Mouse (Mus musculus): ENCODE measurements around the gene Ttc7b. TPM values are rescaled to one million over a fixed set of nuclear protein-coding genes. Genes with fewer than 3 reads are reported as not detected.

The Ttc7b gene
- polyA plus RNA-seq, 1 experiment from 2014 or later, result 4.0 TPM

GRCm38 (mm10) chr12:100257779-100258178 lies 262.8 kb downstream of the Ttc7b start:
- no peaks in the 10 kb centered on the region for H3K9me3 ChIP-seq (ENCODE audit: control insufficient read depth)
- 63% methylated on average over 3 of the region's 3 CpGs for WGBS
- no peaks in the 10 kb centered on the region for H3K27me3 ChIP-seq (replicated peaks; ENCODE audit: control insufficient read depth, insufficient read depth, low read length)
- no peak for ATAC-seq
- no peak overlapping the region for H3K27ac ChIP-seq (ENCODE audit: low read depth, low read length)
- TF ChIP-seq CTCF (IDR thresholded peaks at IDR 0.05; ENCODE audit: low read depth), result no peak
- no peak overlapping the region for H3K4me2 ChIP-seq (replicated peaks; ENCODE audit: low read depth)
- H3K9ac ChIP-seq (ENCODE audit: low read depth, low read length), result no peak overlapping the region
- no peak overlapping the region for H3K4me3 ChIP-seq (ENCODE audit: low read depth, low read length)
- H3K4me1 ChIP-seq (replicated peaks; ENCODE audit: control insufficient read depth, insufficient read depth, low read length), result 0 out of 2 replicates have a peak, but pooled peaks cover 1% of the 10 kb centered on the region
- H3K36me3 ChIP-seq (ENCODE audit: control insufficient read depth, insufficient read depth), result no peaks in the 10 kb centered on the region

- ATAC-seq, result no peak
- WGBS, result 90% methylated on average over 2 of the region's 2 CpGs
- no peak overlapping the region for H3K9ac ChIP-seq (ENCODE audit: low read depth, low read length)
- H3K27ac ChIP-seq (ENCODE audit: low read depth, low read length), result no peak overlapping the region
- no peak overlapping the region for H3K4me3 ChIP-seq (ENCODE audit: low read depth, low read length)
- no peaks in the 10 kb centered on the region for H3K36me3 ChIP-seq (ENCODE audit: control insufficient read depth, insufficient read depth)
- no peaks in the 10 kb centered on the region for H3K27me3 ChIP-seq (replicated peaks; ENCODE audit: control insufficient read depth, insufficient read depth, low read length)
- H3K4me2 ChIP-seq (replicated peaks; ENCODE audit: low read depth), result no peak overlapping the region
- no peaks in the 10 kb centered on the region for H3K4me1 ChIP-seq (replicated peaks; ENCODE audit: control insufficient read depth, insufficient read depth, low read length)
- no peaks in the 10 kb centered on the region for H3K9me3 ChIP-seq (ENCODE audit: control insufficient read depth)
- TF ChIP-seq CTCF (IDR thresholded peaks at IDR 0.05; ENCODE audit: low read depth), result no peak
Measured at GRCm38 (mm10) chr12:100255441-100255949, 265.1 kb downstream of the Ttc7b start.

GRCm38 (mm10) chr12:100254471-100254870 lies 266.2 kb downstream of the Ttc7b start:
- Histone ChIP-seq H3K4me1 (replicated peaks; ENCODE audit: control insufficient read depth, insufficient read depth, low read length) (no peaks in the 10 kb centered on the region), H3K36me3 (ENCODE audit: control insufficient read depth, insufficient read depth) (no peaks in the 10 kb centered on the region)

More at GRCm38 (mm10) chr12:100254471-100254870, 266.2 kb downstream of the Ttc7b start:
- no peak overlapping the region for H3K4me3 ChIP-seq (ENCODE audit: low read depth, low read length)
- no peak for ATAC-seq
- 85% methylated on average over 4 of the region's 4 CpGs for WGBS
- no peak overlapping the region for H3K27ac ChIP-seq (ENCODE audit: low read depth, low read length)
- H3K27me3 ChIP-seq (replicated peaks; ENCODE audit: control insufficient read depth, insufficient read depth, low read length), result no peaks in the 10 kb centered on the region
- H3K9ac ChIP-seq (ENCODE audit: low read depth, low read length), result no peak overlapping the region
- H3K9me3 ChIP-seq (ENCODE audit: control insufficient read depth), result no peaks in the 10 kb centered on the region
- no peak overlapping the region for H3K4me2 ChIP-seq (replicated peaks; ENCODE audit: low read depth)
- no peak for TF ChIP-seq CTCF (IDR thresholded peaks at IDR 0.05; ENCODE audit: low read depth)

Other genes with a start within 250 kb of the Ttc7b start
- 1.2 TPM in 2 replicates for gene Rps6ka5, start 206.2 kb upstream of the Ttc7b start, polyA plus RNA-seq (2015; fragmentation: Nextera tagmentation; extraction: Ambion mirVana)